Mouse (Mus musculus): ENCODE results near the gene Trdmt1. TPM values are rescaled to one million over a fixed set of nuclear protein-coding genes. Genes with fewer than 3 reads are reported as not detected.

The Trdmt1 gene
- polyA plus RNA-seq, 3 experiments from 2014 or later, result 14.5 to 17.6 (median 15.4) TPM

- peak; percentile 6 for ATAC-seq
These were observed 12.9 kb upstream of the Trdmt1 start for GRCm38 (mm10) chr2:13557145-13558030.

GRCm38 (mm10) chr2:13556239-13556638 lies 11.8 kb upstream of the Trdmt1 start:
- no peak for ATAC-seq

GRCm38 (mm10) chr2:13553966-13554365 lies 9.5 kb upstream of the Trdmt1 start:
- ATAC-seq, result no peak

GRCm38 (mm10) chr2:13548749-13549148 lies 4.3 kb upstream of the Trdmt1 start:
- no peak for ATAC-seq

- ATAC-seq, result no peak
These were observed 846 bp downstream of the Trdmt1 start for GRCm38 (mm10) chr2:13543519-13544124.

- ATAC-seq, result no peak
These were observed 4.6 kb downstream of the Trdmt1 start for GRCm38 (mm10) chr2:13539860-13540259.

GRCm38 (mm10) chr2:13538704-13539377 lies 5.6 kb downstream of the Trdmt1 start:
- no peak for ATAC-seq

GRCm38 (mm10) chr2:13538258-13538657 lies 6.2 kb downstream of the Trdmt1 start:
- no peak for ATAC-seq

- ATAC-seq, result peak; percentile 67
These were observed 6.7 kb downstream of the Trdmt1 start for GRCm38 (mm10) chr2:13537733-13538132.

- ATAC-seq, result no peak
These were observed 7.7 kb downstream of the Trdmt1 start for GRCm38 (mm10) chr2:13536747-13537146.

- no peak for ATAC-seq
These were observed 13.8 kb downstream of the Trdmt1 start for GRCm38 (mm10) chr2:13530639-13531038.

GRCm38 (mm10) chr2:13529253-13529933 lies 15.1 kb downstream of the Trdmt1 start:
- ATAC-seq, result no peak

GRCm38 (mm10) chr2:13527531-13527930 lies 16.9 kb downstream of the Trdmt1 start:
- ATAC-seq, result no peak

GRCm38 (mm10) chr2:13527125-13527524 lies 17.3 kb downstream of the Trdmt1 start:
- no peak for ATAC-seq

- ATAC-seq, result no peak
These were observed 18.3 kb downstream of the Trdmt1 start for GRCm38 (mm10) chr2:13526205-13526604.

- no peak for ATAC-seq
These were observed 20.7 kb downstream of the Trdmt1 start for GRCm38 (mm10) chr2:13523540-13524456.

GRCm38 (mm10) chr2:13522106-13522505 lies 22.4 kb downstream of the Trdmt1 start:
- ATAC-seq, result no peak

- ATAC-seq, result no peak
These were observed 29.5 kb downstream of the Trdmt1 start for GRCm38 (mm10) chr2:13514949-13515348.

- ATAC-seq, result no peak
These were observed 41.8 kb downstream of the Trdmt1 start for GRCm38 (mm10) chr2:13502717-13503116.

- no peak for ATAC-seq
These were observed 42.9 kb downstream of the Trdmt1 start for GRCm38 (mm10) chr2:13501553-13501952.

- ATAC-seq, result no peak
These were observed 44.0 kb downstream of the Trdmt1 start for GRCm38 (mm10) chr2:13500298-13500999.
